Mouse (Mus musculus) CH12.LX (cell line): ENCODE results near the gene Znrf3. TPM values are rescaled to one million over a fixed set of nuclear protein-coding genes. Genes with fewer than 3 reads are reported as not detected.
A peak's percentile ranks its signal among the peaks of the same experiment; 100 is the strongest.

Experiments
- DNase-seq: peaks from one replicate; pipeline ENCODE4 v3.0.0-alpha.2; 2013; ENCODE audit errors: extremely low read depth
- H3K27ac ChIP-seq: 2 replicates; pipeline ENCODE4 v1.5.1; 2012; ENCODE audit warnings: low read depth, mild to moderate bottlenecking, control low read depth, moderate library complexity; ENCODE audit not compliant: insufficient read depth
- H3K27me3 ChIP-seq: replicated peaks from 2 replicates; pipeline ENCODE3; 2012; ENCODE audit warnings: inconsistent platforms
- H3K36me3 ChIP-seq, 2 experiments: replicated peaks in 1 of 2; 2 replicates each; pipeline versions ENCODE3 to v1.6.1; 2012; ENCODE audit warnings: inconsistent platforms in 1 of 2, low read length in 1 of 2, mild to moderate bottlenecking in 1 of 2, mixed read lengths in 1 of 2, moderate library complexity in 1 of 2; ENCODE audit not compliant: control insufficient read depth in 1 of 2, insufficient read depth in 1 of 2
- H3K4me1 ChIP-seq, 2 experiments: 2 replicates each; pipeline ENCODE4 v1.6.1; 2012; ENCODE audit warnings: inconsistent platforms in 1 of 2, moderate library complexity in 1 of 2; ENCODE audit not compliant: insufficient read depth in 2 of 2, control insufficient read depth in 1 of 2
- H3K4me2 ChIP-seq: 2 replicates; pipeline ENCODE4 v1.6.1; 2012; ENCODE audit warnings: low read depth, mild to moderate bottlenecking, control low read depth; ENCODE audit not compliant: poor library complexity, insufficient read depth, severe bottlenecking
- H3K4me3 ChIP-seq, 3 experiments: fragments of 150-350 bp in 1 of 3; sonication (generic) in 1 of 3; replicated peaks in 1 of 3; 2 replicates each; pipeline versions ENCODE3 to v1.5.1; 2011 to 2012; ENCODE audit warnings: low read depth in 2 of 3, low read length in 2 of 3, mild to moderate bottlenecking in 2 of 3, moderate library complexity in 2 of 3, control low read depth in 1 of 3, improper control_type of control experiment in 1 of 3, inconsistent platforms in 1 of 3, mixed read lengths in 1 of 3; ENCODE audit not compliant: poor library complexity in 1 of 3
- H3K79me2 ChIP-seq: replicated peaks from 2 replicates; pipeline ENCODE4 v1.6.1; 2012; ENCODE audit warnings: mild to moderate bottlenecking, moderate library complexity; ENCODE audit not compliant: control insufficient read depth, poor library complexity, insufficient read depth, severe bottlenecking; ENCODE audit errors: extremely low read depth
- H3K9ac ChIP-seq: 2 replicates; pipeline ENCODE4 v1.6.1; 2012; ENCODE audit warnings: low read depth, mild to moderate bottlenecking, control low read depth, moderate library complexity; ENCODE audit not compliant: insufficient read depth
- H3K9me3 ChIP-seq: replicated peaks from 2 replicates; pipeline ENCODE3; 2012; ENCODE audit warnings: low read length, inconsistent platforms, mixed read lengths
- BHLHE40 ChIP-seq: IDR thresholded peaks from 2 replicates; pipeline ENCODE4 v1.6.1; 2011; ENCODE audit warnings: mild to moderate bottlenecking, low read depth, low read length, improper control_type of control experiment
- CHD1 ChIP-seq: IDR thresholded peaks from 2 replicates; pipeline ENCODE4 v1.6.1; 2012; ENCODE audit warnings: low read depth, low read length, improper control_type of control experiment, inconsistent platforms
- CHD2 ChIP-seq: IDR thresholded peaks from 2 replicates; pipeline ENCODE4 v1.6.1; 2011; ENCODE audit warnings: low read length, improper control_type of control experiment
- CTCF ChIP-seq, 2 experiments: IDR thresholded peaks in 1 of 2; conservative IDR thresholded peaks in 1 of 2; 2 replicates each; pipeline ENCODE4 v1.5.1; 2011 to 2012; ENCODE audit warnings: low read depth in 2 of 2, low read length in 2 of 2, improper control_type of control experiment in 1 of 2, inconsistent platforms in 1 of 2, mild to moderate bottlenecking in 1 of 2, moderate library complexity in 1 of 2
- E2F4 ChIP-seq: IDR thresholded peaks from 2 replicates; pipeline ENCODE4 v1.6.1; 2011; ENCODE audit warnings: low read depth, low read length, improper control_type of control experiment; ENCODE audit not compliant: insufficient replicate concordance
- EP300 ChIP-seq: IDR thresholded peaks from 2 replicates; pipeline ENCODE4 v1.6.1; 2011; ENCODE audit warnings: low read length, improper control_type of control experiment
- ETS1 ChIP-seq: conservative IDR thresholded peaks from 2 replicates; pipeline ENCODE4 v1.6.1; 2012; ENCODE audit warnings: low read depth, mild to moderate bottlenecking, inconsistent platforms, low read length, improper control_type of control experiment, moderate library complexity
- GABPA ChIP-seq: IDR thresholded peaks from 2 replicates; pipeline ENCODE4 v1.6.1; 2012; ENCODE audit warnings: low read depth, low read length, improper control_type of control experiment, inconsistent platforms; ENCODE audit not compliant: insufficient replicate concordance
- JUN ChIP-seq: IDR thresholded peaks from 2 replicates; pipeline ENCODE4 v1.6.1; 2011; ENCODE audit warnings: low read depth, mild to moderate bottlenecking, low read length, improper control_type of control experiment, moderate library complexity; ENCODE audit not compliant: insufficient read depth
- KAT2A ChIP-seq: IDR thresholded peaks from 2 replicates; pipeline ENCODE4 v1.6.1; 2012; ENCODE audit warnings: low read length, improper control_type of control experiment, inconsistent platforms; ENCODE audit not compliant: insufficient replicate concordance
- MAFK ChIP-seq: IDR thresholded peaks from 2 replicates; pipeline ENCODE4 v1.6.1; 2011; ENCODE audit warnings: low read length, improper control_type of control experiment; ENCODE audit not compliant: insufficient replicate concordance
- MAX ChIP-seq: IDR thresholded peaks from 2 replicates; pipeline ENCODE4 v1.6.1; 2011; ENCODE audit warnings: low read length, improper control_type of control experiment
- MAZ ChIP-seq: IDR thresholded peaks from 2 replicates; pipeline ENCODE4 v1.6.1; 2012; ENCODE audit warnings: low read depth, mild to moderate bottlenecking, inconsistent platforms, low read length, improper control_type of control experiment, moderate library complexity
- MXI1 ChIP-seq: IDR thresholded peaks from 2 replicates; pipeline ENCODE4 v1.6.1; 2011; ENCODE audit warnings: mild to moderate bottlenecking, low read depth, low read length, improper control_type of control experiment
- MYC ChIP-seq: IDR thresholded peaks from 2 replicates; pipeline ENCODE4 v1.6.1; 2011; ENCODE audit warnings: low read depth, mild to moderate bottlenecking, improper control_type of control experiment, low read length
- NRF1 ChIP-seq: IDR thresholded peaks from 2 replicates; pipeline ENCODE4 v1.6.1; 2014; ENCODE audit warnings: low read depth, mild to moderate bottlenecking, inconsistent platforms, low read length, improper control_type of control experiment, moderate library complexity
- PAX5 ChIP-seq: IDR thresholded peaks from 2 replicates; pipeline ENCODE4 v1.6.1; 2012; ENCODE audit warnings: low read length, inconsistent platforms, mixed read lengths
- POLR2A ChIP-seq: IDR thresholded peaks from 2 replicates; pipeline ENCODE4 v1.6.1; 2011; ENCODE audit warnings: low read depth, mild to moderate bottlenecking, improper control_type of control experiment, low read length
- RAD21 ChIP-seq: IDR thresholded peaks from 2 replicates; pipeline ENCODE4 v1.6.1; 2011; ENCODE audit warnings: low read depth, mild to moderate bottlenecking, low read length, improper control_type of control experiment, moderate library complexity
- RCOR1 ChIP-seq: conservative IDR thresholded peaks from 2 replicates; pipeline ENCODE4 v1.6.1; 2012; ENCODE audit warnings: low read depth, mild to moderate bottlenecking, inconsistent platforms, low read length, improper control_type of control experiment
- SIN3A ChIP-seq: IDR thresholded peaks from 2 replicates; pipeline ENCODE4 v1.6.1; 2012; ENCODE audit warnings: low read length, improper control_type of control experiment, inconsistent platforms
- SMC3 ChIP-seq: IDR thresholded peaks from 2 replicates; pipeline ENCODE4 v1.6.1; 2011; ENCODE audit warnings: low read depth, low read length, improper control_type of control experiment
- TBP ChIP-seq: conservative IDR thresholded peaks from 2 replicates; pipeline ENCODE4 v1.6.1; 2011; ENCODE audit warnings: low read depth, low read length, improper control_type of control experiment
- TCF12 ChIP-seq: IDR thresholded peaks from 2 replicates; pipeline ENCODE4 v1.6.1; 2014; ENCODE audit warnings: low read depth, mild to moderate bottlenecking, inconsistent platforms, low read length, improper control_type of control experiment
- USF1 ChIP-seq: IDR thresholded peaks from 2 replicates; pipeline ENCODE4 v1.6.1; 2014; ENCODE audit warnings: low read depth, mild to moderate bottlenecking, inconsistent platforms, low read length, improper control_type of control experiment
- USF2 ChIP-seq: conservative IDR thresholded peaks from 2 replicates; pipeline ENCODE4 v1.6.1; 2011; ENCODE audit warnings: low read depth, low read length, improper control_type of control experiment
- ZC3H11A ChIP-seq: IDR thresholded peaks from 2 replicates; pipeline ENCODE4 v1.6.1; 2012; ENCODE audit warnings: low read depth, mild to moderate bottlenecking, inconsistent platforms, low read length, improper control_type of control experiment
- ZKSCAN1 ChIP-seq: IDR thresholded peaks from 2 replicates; pipeline ENCODE4 v1.6.1; 2012; ENCODE audit warnings: low read depth, inconsistent platforms, low read length, improper control_type of control experiment, borderline replicate concordance
- ZMIZ1 ChIP-seq: IDR thresholded peaks from 2 replicates; pipeline ENCODE4 v1.6.1; 2012; ENCODE audit warnings: low read depth, mild to moderate bottlenecking, inconsistent platforms, low read length, improper control_type of control experiment
- dilution Hi-C: fragments of 300-500 bp; cut with MboI; formaldehyde crosslinking; loops from 2 replicates; pipeline ENCODE4 v1.14.3; 2020; ENCODE audit warnings: low sequenced_read_pairs; ENCODE audit not compliant: extremely low pct_unique_long_range_greater_than_20kb, extremely low pct_ligation_motif_present
- in situ Hi-C: fragments of 300-500 bp; cut with MboI; formaldehyde crosslinking; loops from 3 replicates; pipeline ENCODE4 v1.14.3; 2019; ENCODE audit warnings: low sequenced_read_pairs, low pct_ligation_motif_present, low pct_unique_long_range_greater_than_20kb, mixed read lengths
- polyA plus RNA-seq: library from polyadenylated mRNA; unstranded; fragments of >175 nt; gene quantifications from 2 replicates; pipeline ENCODE4 v1.2.1, GENCODE M21; 2012; ENCODE audit warnings: low read depth; ENCODE audit not compliant: insufficient read length
- total RNA-seq, 2 experiments: library from RNA; depleted of rRNA; stranded (reverse); fragments of 300-350 nt in 1 of 2; fragments of >200 nt in 1 of 2; gene quantifications; 2 replicates each; pipeline ENCODE4 v1.2.3; 2012 to 2014

Gene Znrf3
- total and polyA plus RNA-seq, 3 experiments: 1.1 to 2.7 (median 1.3) TPM

- no peak for TF ChIP-seq MAZ
- TF ChIP-seq RAD21: no peak
These were observed 148.0 kb downstream of the Znrf3 start (continued) for GRCm38 (mm10) chr11:5296576-5297115.

- Histone ChIP-seq H3K9me3 (no peaks in the 10 kb centered on the region), H3K4me2 (no peak overlapping the region), H3K27me3 (no peaks in the 10 kb centered on the region), H3K4me3 (no peak overlapping the region), H3K79me2 (no peaks in the 10 kb centered on the region), H3K27ac (no peak overlapping the region), H3K4me1 (no peaks in the 10 kb centered on the region), H3K36me3 (no peaks in the 10 kb centered on the region), H3K9ac (no peak overlapping the region)
- DNase-seq: no peak
- in situ Hi-C loops: loop anchor here (5.0 kb wide), 1 partner anchor 172 kb away; no protein-coding TSS in a partner anchor
- TF ChIP-seq TBP: no peak
- no peak for TF ChIP-seq CTCF (conservative IDR thresholded peaks at IDR 0.05 in 1 of 2, IDR thresholded peaks at IDR 0.05 in 1 of 2; ENCODE audit: low read depth in 2 of 2, low read length in 2 of 2)
- no peak for TF ChIP-seq RCOR1
- TF ChIP-seq PAX5: no peak
- TF ChIP-seq MXI1: no peak
- TF ChIP-seq JUN: no peak
- no peak for TF ChIP-seq KAT2A
- TF ChIP-seq RAD21: no peak
- no peak for TF ChIP-seq ZMIZ1
- TF ChIP-seq ZC3H11A: no peak
- TF ChIP-seq E2F4: no peak
- no peak for TF ChIP-seq EP300
- no peak for TF ChIP-seq MYC
- no peak for TF ChIP-seq CHD1
- no peak for TF ChIP-seq ZKSCAN1
- no peak for TF ChIP-seq SMC3
- dilution Hi-C loops: no loop called here
These were observed 149.8 kb downstream of the Znrf3 start for GRCm38 (mm10) chr11:5294805-5295204.

- H3K4me2 ChIP-seq: no peak overlapping the region
- in situ Hi-C loops (loop anchor here (5.0 kb wide), 1 partner anchor 177 kb away; no protein-coding TSS in a partner anchor), dilution Hi-C loops (no loop called here)
- H3K4me1 ChIP-seq: no peaks in the 10 kb centered on the region
- H3K79me2 ChIP-seq: no peaks in the 10 kb centered on the region
- peak; percentile 70 for DNase-seq
- peaks cover 0 to 23% of the 10 kb centered on the region in 2 experiments for H3K36me3 ChIP-seq
- H3K9ac ChIP-seq: no peak overlapping the region
- H3K9me3 ChIP-seq: no peaks in the 10 kb centered on the region
- H3K4me3 ChIP-seq: no peak overlapping the region
- H3K27ac ChIP-seq: no peak overlapping the region
- no peaks in the 10 kb centered on the region for H3K27me3 ChIP-seq
- TF ChIP-seq EP300 (no peak), JUN (no peak), SMC3 (peak; percentile 95), ETS1 (no peak), ZMIZ1 (no peak), BHLHE40 (0 out of 2 replicates have a peak, but pooled peaks have one; percentile 16), KAT2A (no peak), GABPA (no peak), NRF1 (no peak), CHD2 (no peak), PAX5 (no peak), USF2 (no peak), USF1 (no peak), E2F4 (no peak), MAFK (no peak), RCOR1 (no peak), SIN3A (no peak), POLR2A (no peak), CHD1 (no peak), TCF12 (peak; percentile 31; the same call in 1 of the 2 replicates), MAZ (no peak), CTCF (conservative IDR thresholded peaks at IDR 0.05 in 1 of 2, IDR thresholded peaks at IDR 0.05 in 1 of 2; ENCODE audit: low read depth in 2 of 2, low read length in 2 of 2) (peak; percentile 98 to 100), MAX (0 out of 2 replicates have a peak, but pooled peaks have one; percentile 39)
These were observed 154.0 kb downstream of the Znrf3 start for GRCm38 (mm10) chr11:5290691-5291090.
